Mouse (Mus musculus) fibroblast of lung, adult 2 months (primary cell): ENCODE data around the gene Hist1h4j.
"Not testable (repeated sequence)": the region's sequence is repeated elsewhere in the genome, so short reads cannot be mapped to it uniquely, and the experiment has no call there.

Experiments used
- DNase-seq: peaks from one replicate; pipeline ENCODE4 v3.0.0-alpha.2; 2011; ENCODE audit warnings: low read depth

Hist1h4j gene

GRCm38 (mm10) chr13:21734906-21735767, at the start of gene Hist1h4j:
Gene Hist1h4j, plus strand, starts transcription at chr13:21735064.
- not testable (repeated sequence) for DNase-seq

- DNase-seq = no peak
Measured at GRCm38 (mm10) chr13:21697811-21698210, 37.1 kb upstream of the Hist1h4j start, which contains the start of gene Olfr1359. Gene Olfr1359, plus strand, starts transcription at chr13:21698111.

DNA sequence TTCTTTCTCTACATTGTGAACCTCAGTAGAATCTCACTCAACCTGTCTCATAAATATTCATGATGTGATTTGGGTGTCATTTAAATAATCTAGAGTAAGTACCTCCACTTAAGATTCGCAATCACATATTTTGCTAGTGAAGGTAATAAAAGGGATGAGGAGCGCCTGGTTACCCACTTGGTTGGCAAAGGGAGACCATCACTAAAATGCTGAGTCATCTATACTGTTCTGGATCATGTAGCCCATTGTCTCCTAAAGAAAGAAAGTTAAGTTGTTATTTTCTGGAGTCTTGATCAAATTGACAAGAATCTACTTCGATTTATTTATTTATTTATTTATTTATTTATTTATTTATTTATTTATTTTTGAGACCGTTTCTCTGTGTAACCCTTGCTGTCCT, 28.2 kb upstream of the Hist1h4j start:
- no peak for DNase-seq

DNA sequence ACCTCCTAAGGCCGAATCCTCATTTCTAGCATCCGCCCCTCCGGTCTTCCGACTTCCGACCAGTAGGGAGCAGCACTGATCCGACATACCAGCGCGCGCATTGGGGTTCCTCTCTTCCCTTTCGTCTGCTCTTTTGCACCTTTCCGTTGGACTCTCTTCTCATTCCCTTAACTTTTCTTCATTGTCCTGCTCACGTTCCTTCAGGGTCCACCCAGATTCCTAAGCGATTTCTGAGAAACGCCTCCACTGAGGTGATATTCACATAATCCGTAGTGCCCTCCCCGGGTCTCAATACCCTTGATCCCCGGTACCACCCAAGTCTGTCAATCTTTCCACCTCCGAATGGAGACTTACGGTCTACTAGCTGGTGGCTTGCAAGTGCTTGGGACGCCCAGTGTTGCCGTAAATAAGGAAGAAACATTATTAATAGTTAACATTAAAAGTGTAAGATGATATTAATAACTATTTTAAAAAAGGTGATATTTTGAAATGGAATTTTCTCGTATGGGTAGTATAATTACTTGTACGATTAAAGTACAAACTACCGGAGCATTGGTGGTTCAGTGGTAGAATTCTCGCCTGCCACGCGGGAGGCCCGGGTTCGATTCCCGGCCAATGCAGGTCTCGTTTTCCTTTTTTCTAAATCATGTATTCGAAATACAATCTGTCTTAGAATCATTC, 24.7 kb upstream of the Hist1h4j start:
- DNase-seq = peak; percentile 63

DNA sequence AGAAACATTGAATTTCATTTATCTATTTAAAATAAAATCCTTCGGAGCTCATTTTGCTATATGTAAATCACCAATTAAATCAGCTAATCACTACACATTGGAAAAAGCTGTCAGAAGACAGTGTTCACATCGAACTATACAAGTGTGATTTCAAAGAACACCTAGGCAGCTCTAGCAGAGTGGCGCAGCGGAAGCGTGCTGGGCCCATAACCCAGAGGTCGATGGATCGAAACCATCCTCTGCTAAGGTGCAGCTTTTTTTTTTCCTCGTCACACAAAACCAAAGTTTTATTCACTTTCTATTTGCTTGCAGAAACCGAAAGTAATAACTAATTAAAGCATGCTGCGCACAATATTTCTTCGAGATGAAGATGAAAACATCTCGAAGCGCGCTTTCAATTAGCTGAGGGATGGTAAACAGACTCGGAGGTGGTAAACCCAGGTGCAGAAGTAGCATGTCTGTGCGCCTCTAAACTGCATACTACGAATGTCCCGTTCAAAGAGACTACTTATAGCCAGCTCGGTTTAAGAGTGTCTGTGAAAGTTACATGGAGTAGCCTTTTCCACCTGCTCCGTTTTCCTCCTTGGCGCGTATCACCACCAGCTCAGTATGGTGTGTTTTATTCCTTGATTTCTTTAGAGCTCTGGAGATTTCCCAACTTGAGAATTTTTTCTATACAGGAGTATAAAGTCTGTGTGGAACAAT, 23.9 kb upstream of the Hist1h4j start:
- DNase-seq = peak; percentile 41

GRCm38 (mm10) chr13:21711698-21712097, 23.2 kb upstream of the Hist1h4j start:
- DNase-seq = no peak

GRCm38 (mm10) chr13:21714725-21715124, 20.1 kb upstream of the Hist1h4j start:
- peak; percentile 36 for DNase-seq

DNA sequence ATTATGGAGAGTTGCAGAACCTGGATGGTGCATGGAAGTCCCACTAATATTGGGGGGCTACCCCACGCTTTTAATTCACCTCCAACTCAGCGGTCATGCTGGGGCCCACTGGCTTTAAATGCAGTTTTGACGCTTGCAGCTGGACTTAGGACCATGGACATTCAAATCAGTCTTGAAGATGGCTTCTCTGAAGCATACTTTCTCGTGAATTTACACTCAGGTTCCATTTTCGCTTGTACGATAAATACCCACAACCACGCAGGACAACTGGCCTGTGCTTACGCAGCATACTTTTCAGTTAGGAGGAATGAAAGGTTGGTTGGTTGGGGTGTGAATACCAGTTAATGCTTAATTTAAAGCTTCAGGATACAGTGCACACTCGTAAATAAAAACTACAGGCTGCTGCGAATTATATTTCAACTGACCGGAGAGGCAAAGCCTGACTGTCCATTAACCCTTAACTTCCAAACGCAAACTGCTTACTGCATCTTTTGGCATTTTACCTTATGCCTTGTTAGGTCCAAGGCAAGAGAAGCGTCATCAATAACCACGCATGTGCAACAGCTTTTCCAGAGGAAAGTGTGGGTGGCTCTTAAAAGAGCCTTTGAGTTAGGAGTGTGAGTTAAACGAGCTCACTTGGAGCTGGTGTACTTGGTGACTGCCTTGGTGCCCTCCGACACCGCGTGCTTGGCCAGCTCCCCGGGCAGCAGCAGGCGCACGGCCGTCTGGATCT, 19.6 kb upstream of the Hist1h4j start:
- DNase-seq = no peak

- peak; percentile 88 for DNase-seq
Measured at GRCm38 (mm10) chr13:21715864-21716539, 18.9 kb upstream of the Hist1h4j start, which contains the start of the genes Hist1h2bl and Hist1h2ai. Gene Hist1h2bl, minus strand, starts transcription at chr13:21716143. Gene Hist1h2ai, plus strand, starts transcription at chr13:21716422.

GRCm38 (mm10) chr13:21716540-21717391, 18.1 kb upstream of the Hist1h4j start:
- DNase-seq = not testable (repeated sequence)

DNA sequence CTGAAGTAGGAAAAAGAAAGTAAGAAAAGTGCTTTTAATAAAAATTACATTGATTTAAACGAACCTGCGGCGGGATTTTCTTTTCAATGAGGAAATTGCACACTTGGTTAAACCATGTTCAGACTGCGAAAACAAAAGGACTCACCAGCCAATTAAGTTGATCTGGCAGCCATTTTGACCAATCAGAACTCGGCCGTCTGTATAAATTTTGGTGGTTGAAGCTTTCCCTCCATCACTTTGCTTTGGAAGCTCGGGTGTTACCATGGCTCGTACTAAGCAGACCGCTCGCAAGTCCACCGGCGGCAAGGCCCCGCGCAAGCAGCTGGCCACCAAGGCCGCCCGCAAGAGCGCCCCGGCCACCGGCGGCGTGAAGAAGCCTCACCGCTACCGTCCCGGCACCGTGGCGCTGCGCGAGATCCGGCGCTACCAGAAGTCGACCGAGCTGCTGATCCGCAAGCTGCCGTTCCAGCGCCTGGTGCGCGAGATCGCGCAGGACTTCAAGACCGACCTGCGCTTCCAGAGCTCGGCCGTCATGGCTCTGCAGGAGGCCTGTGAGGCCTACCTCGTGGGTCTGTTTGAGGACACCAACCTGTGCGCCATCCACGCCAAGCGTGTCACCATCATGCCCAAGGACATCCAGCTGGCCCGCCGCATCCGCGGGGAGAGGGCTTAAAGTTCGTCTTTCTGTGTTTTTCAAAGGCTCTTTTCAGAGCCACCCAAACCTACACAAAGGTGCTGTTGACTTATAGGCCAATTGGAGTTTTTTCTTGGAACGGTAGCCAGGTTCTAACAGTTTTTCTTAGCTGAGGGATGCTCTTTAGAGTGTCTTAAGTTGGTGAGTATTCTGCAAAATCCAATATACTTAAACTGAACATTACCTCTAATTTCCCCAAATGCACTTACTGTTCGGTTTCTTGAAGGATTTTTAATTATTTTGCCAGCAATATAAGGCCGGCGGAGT, 17.2 kb upstream of the Hist1h4j start, which contains the start of gene Hist1h3h:
Hist1h3h (plus strand) TSS at position 263 of the 961 bp plus-strand sequence.
- peak; percentile 88 for DNase-seq

- DNase-seq = no peak
Measured at GRCm38 (mm10) chr13:21718381-21719080, 16.3 kb upstream of the Hist1h4j start.

DNA sequence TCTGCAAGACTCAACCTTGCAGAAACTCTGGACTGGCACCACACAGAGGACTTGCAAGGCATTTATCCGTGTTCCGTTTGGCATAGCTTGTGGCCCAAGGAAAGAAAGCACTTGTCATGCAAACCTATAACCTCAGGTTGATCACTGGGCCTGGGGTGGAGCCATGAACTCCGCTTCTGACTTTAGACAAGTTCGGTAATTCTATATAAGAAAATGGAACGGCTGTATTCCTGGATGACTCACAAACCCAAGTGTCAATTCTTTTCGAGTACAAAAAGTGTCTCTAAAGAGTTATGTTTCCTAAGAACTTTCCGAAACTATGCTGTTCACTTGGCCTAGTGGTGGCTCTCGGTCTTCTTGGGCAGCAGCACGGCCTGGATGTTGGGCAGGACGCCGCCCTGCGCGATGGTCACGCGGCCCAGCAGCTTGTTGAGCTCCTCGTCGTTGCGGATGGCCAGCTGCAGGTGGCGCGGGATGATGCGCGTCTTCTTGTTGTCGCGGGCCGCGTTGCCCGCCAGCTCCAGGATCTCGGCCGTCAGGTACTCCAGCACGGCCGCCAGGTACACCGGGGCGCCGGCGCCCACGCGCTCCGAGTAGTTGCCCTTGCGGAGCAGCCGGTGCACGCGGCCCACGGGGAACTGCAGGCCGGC, 13.6 kb upstream of the Hist1h4j start:
- not testable (repeated sequence) for DNase-seq

GRCm38 (mm10) chr13:21721757-21722372, 13.0 kb upstream of the Hist1h4j start, which contains the start of gene Hist1h2bm:
Gene Hist1h2bm, plus strand, starts transcription at chr13:21722044.
- peak; percentile 89 for DNase-seq

DNA sequence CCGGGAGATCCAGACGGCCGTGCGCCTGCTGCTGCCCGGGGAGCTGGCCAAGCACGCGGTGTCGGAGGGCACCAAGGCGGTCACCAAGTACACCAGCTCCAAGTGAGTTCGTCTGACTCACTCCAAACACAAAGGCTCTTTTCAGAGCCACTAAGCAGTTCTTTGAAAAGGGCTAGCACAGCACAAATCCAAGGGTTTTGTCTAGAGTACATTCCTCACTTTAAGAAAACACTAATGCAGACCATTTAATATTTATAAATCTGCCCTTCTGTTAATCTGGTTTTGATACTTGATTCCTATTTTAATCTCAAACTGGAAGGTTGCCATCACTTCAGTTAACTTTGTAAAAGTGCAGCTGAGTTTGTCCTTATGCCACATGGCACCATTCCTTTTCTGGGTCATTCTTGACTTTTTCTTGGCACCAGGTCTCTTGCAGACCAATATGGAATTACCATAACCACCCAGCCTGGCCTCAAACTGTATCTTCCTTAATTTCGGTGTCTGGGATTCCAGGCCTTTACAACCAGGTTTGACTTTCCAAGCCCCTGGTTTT, 12.4 kb upstream of the Hist1h4j start:
- DNase-seq = peak; percentile 57

DNA sequence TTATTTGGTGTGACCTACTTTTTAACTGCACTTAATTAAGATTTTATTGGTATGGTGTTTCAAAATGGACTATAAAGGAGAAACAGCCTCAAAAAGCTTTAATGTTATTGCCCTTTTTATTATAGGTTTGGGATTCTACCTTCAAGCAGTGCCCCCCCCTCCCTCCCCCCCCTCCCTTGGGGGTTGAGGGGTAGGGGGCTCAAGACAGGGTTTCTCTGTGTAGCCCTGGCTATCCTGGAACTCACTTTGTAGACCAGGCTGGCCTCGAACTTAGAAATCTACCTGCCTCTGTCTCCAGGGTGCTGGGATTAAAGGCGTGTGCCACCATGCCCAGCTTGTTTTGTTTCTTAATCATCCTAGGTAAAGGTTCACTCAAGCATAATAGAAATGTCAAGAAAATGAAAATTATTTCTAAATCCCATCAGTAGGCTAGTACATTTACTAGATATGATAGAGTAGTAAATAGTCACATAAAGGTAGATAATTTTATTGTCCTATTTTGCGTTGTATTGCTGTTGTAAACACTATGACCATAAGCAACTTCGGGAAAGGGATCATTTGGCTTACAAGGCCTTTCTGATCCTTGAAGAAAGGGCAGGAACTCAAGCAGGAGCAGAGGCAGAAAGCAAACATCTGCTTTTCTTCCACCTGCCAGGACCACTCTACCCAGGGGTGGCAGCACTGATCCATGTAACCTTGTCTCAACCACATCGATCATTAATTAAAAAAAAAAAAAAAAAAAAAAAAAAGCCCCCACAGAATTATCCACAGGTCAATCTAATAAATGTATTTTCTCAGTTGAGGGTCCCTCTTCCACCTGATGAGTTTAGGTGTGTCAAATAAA, 11.6 kb upstream of the Hist1h4j start:
- no peak for DNase-seq
